Mouse (Mus musculus) MEL (cell line): ENCODE measurements around the gene Ncoa5. TPM values are rescaled to one million over a fixed set of nuclear protein-coding genes. Genes with fewer than 3 reads are reported as not detected.

Experiments
- DNase-seq: peaks from one replicate; pipeline ENCODE4 v3.0.0; 2011; ENCODE audit warnings: low read depth, low spot score
- H3K27ac ChIP-seq: 2 replicates; pipeline ENCODE4 v1.5.1; 2012; ENCODE audit warnings: low read depth, mild to moderate bottlenecking, control low read depth, low read length, moderate library complexity; ENCODE audit not compliant: control insufficient read depth
- H3K27me3 ChIP-seq, 2 experiments: fragments of 150-350 bp in 1 of 2; sonication (generic) in 1 of 2; 2 replicates each; pipeline ENCODE4 v1.6.1; 2012; ENCODE audit warnings: low read length in 2 of 2, mild to moderate bottlenecking in 2 of 2, improper control_type of control experiment in 1 of 2, moderate library complexity in 1 of 2; ENCODE audit not compliant: insufficient read depth in 2 of 2, control insufficient read depth in 1 of 2
- H3K36me3 ChIP-seq, 2 experiments: 2 replicates each; pipeline ENCODE4 v1.6.1; 2012 to 2014; ENCODE audit warnings: low read length in 2 of 2, improper control_type of control experiment in 1 of 2, inconsistent platforms in 1 of 2, mild to moderate bottlenecking in 1 of 2; ENCODE audit not compliant: insufficient read depth in 2 of 2, control insufficient read depth in 1 of 2
- H3K4me1 ChIP-seq, 2 experiments: fragments of 150-350 bp in 1 of 2; sonication (generic) in 1 of 2; 2 replicates each; pipeline ENCODE4 v1.6.1; 2012; ENCODE audit warnings: low read length in 2 of 2, improper control_type of control experiment in 1 of 2, mild to moderate bottlenecking in 1 of 2; ENCODE audit not compliant: insufficient read depth in 2 of 2, control insufficient read depth in 1 of 2
- H3K4me3 ChIP-seq, 2 experiments: fragments of 150-350 bp in 1 of 2; sonication (generic) in 1 of 2; 2 replicates each; pipeline ENCODE4 v1.5.1; 2012; ENCODE audit warnings: low read depth in 2 of 2, low read length in 2 of 2, mild to moderate bottlenecking in 2 of 2, moderate library complexity in 2 of 2, control low read depth in 1 of 2, improper control_type of control experiment in 1 of 2; ENCODE audit not compliant: control insufficient read depth in 1 of 2, insufficient read depth in 1 of 2
- H3K79me2 ChIP-seq: 2 replicates; pipeline ENCODE4 v1.6.1; 2012; ENCODE audit warnings: mild to moderate bottlenecking, low read length, moderate library complexity; ENCODE audit not compliant: control insufficient read depth, poor library complexity, insufficient read depth
- H3K9ac ChIP-seq: 2 replicates; pipeline ENCODE4 v1.6.1; 2012; ENCODE audit warnings: low read depth, mild to moderate bottlenecking, control low read depth, low read length, moderate library complexity; ENCODE audit not compliant: control insufficient read depth, poor library complexity, severe bottlenecking
- H3K9me3 ChIP-seq: fragments of 150-350 bp; sonication (generic); replicated peaks from 2 replicates; pipeline ENCODE4 v1.6.1; 2012; ENCODE audit warnings: mild to moderate bottlenecking, low read length, improper control_type of control experiment, moderate library complexity; ENCODE audit not compliant: insufficient read depth
- ELF1 ChIP-seq: IDR thresholded peaks from 2 replicates; pipeline ENCODE4 v1.6.1; 2014; ENCODE audit warnings: low read depth, mild to moderate bottlenecking, inconsistent platforms, low read length, improper control_type of control experiment, moderate library complexity
- ETS1 ChIP-seq: IDR thresholded peaks from 2 replicates; pipeline ENCODE4 v1.6.1; 2012; ENCODE audit warnings: low read depth, mild to moderate bottlenecking, inconsistent platforms, low read length, improper control_type of control experiment, moderate library complexity
- GATA1 ChIP-seq: IDR thresholded peaks from 2 replicates; pipeline ENCODE4 v1.6.1; 2011; ENCODE audit warnings: low read depth, low read length, improper control_type of control experiment
- MAX ChIP-seq: IDR thresholded peaks from 2 replicates; pipeline ENCODE4 v1.6.1; 2011; ENCODE audit warnings: low read length, improper control_type of control experiment
- MEF2A ChIP-seq: IDR thresholded peaks from 2 replicates; pipeline ENCODE4 v1.6.1; 2014; ENCODE audit warnings: low read depth, mild to moderate bottlenecking, inconsistent platforms, low read length, improper control_type of control experiment; ENCODE audit not compliant: poor library complexity, insufficient replicate concordance, severe bottlenecking; ENCODE audit errors: extremely low read depth
- NRF1 ChIP-seq: IDR thresholded peaks from 2 replicates; pipeline ENCODE4 v1.6.1; 2014; ENCODE audit warnings: low read depth, mild to moderate bottlenecking, inconsistent platforms, low read length, improper control_type of control experiment, moderate library complexity; ENCODE audit not compliant: poor library complexity, insufficient read depth, severe bottlenecking
- POLR2A ChIP-seq, 2 experiments: IDR thresholded peaks; 2 replicates each; pipeline ENCODE4 v1.6.1; 2011 to 2012; ENCODE audit warnings: low read length in 2 of 2, mild to moderate bottlenecking in 2 of 2, control low read depth in 1 of 2, improper control_type of control experiment in 1 of 2, low read depth in 1 of 2, moderate library complexity in 1 of 2; ENCODE audit not compliant: control insufficient read depth in 1 of 2, insufficient read depth in 1 of 2, poor library complexity in 1 of 2
- RAD21 ChIP-seq: IDR thresholded peaks from 2 replicates; pipeline ENCODE4 v1.6.1; 2011; ENCODE audit warnings: mild to moderate bottlenecking, low read depth, low read length, improper control_type of control experiment
- RCOR1 ChIP-seq: IDR thresholded peaks from 2 replicates; pipeline ENCODE4 v1.6.1; 2012; ENCODE audit warnings: low read depth, mild to moderate bottlenecking, inconsistent platforms, low read length, improper control_type of control experiment
- SIN3A ChIP-seq: IDR thresholded peaks from 2 replicates; pipeline ENCODE4 v1.6.1; 2012; ENCODE audit warnings: low read length, improper control_type of control experiment, inconsistent platforms
- TAL1 ChIP-seq: IDR thresholded peaks from 2 replicates; pipeline ENCODE4 v1.6.1; 2012; ENCODE audit warnings: mild to moderate bottlenecking, inconsistent platforms, low read length, moderate library complexity, mixed read lengths
- TCF12 ChIP-seq: IDR thresholded peaks from 2 replicates; pipeline ENCODE4 v1.6.1; 2014; ENCODE audit warnings: low read depth, mild to moderate bottlenecking, inconsistent platforms, low read length, improper control_type of control experiment, moderate library complexity
- ZKSCAN1 ChIP-seq: IDR thresholded peaks from 2 replicates; pipeline ENCODE4 v1.6.1; 2012; ENCODE audit warnings: low read depth, mild to moderate bottlenecking, inconsistent platforms, low read length, improper control_type of control experiment, moderate library complexity
- ZNF384 ChIP-seq: IDR thresholded peaks from 2 replicates; pipeline ENCODE4 v1.6.1; 2012; ENCODE audit warnings: low read depth, mild to moderate bottlenecking, inconsistent platforms, low read length, improper control_type of control experiment
- polyA plus RNA-seq, 2 experiments: library from polyadenylated mRNA; stranded (reverse) in 1 of 2; unstranded in 1 of 2; fragments of >175 nt in 1 of 2; fragments of >200 nt in 1 of 2; gene quantifications; 2 replicates each; pipeline versions ENCODE4 v1.2.1 to v1.2.4; 2012; ENCODE audit warnings: low replicate concordance in 2 of 2, low read depth in 1 of 2; ENCODE audit not compliant: insufficient read length in 2 of 2, insufficient read depth in 1 of 2, missing spikeins in 1 of 2
- total RNA-seq: library from RNA; depleted of rRNA; stranded (reverse); fragments of 300-350 nt; gene quantifications from 2 replicates; pipeline ENCODE4 v1.2.3, GENCODE M21; 2012

Ncoa5 gene
- total and polyA plus RNA-seq, 3 experiments: 35.8 to 76.6 (median 61.0) TPM

GRCm38 (mm10) chr2:164997721-164998428, 36.8 kb downstream of the Ncoa5 start:
- TF ChIP-seq ELF1 (no peak), MEF2A (no peak), RAD21 (no peak), TCF12 (no peak), MAX (no peak), GATA1 (no peak)
- TF ChIP-seq, all 39 proteins: peak for 0
- Histone ChIP-seq H3K9ac (no peak overlapping the region), H3K9me3 (no peaks in the 10 kb centered on the region), H3K27ac (no peak overlapping the region), H3K4me1 (no peaks in the 10 kb centered on the region), H3K4me3 (no peak overlapping the region), H3K79me2 (no peaks in the 10 kb centered on the region), H3K36me3 (no peaks in the 10 kb centered on the region; a peak in 1 of 4 replicates), H3K27me3 (no peaks in the 10 kb centered on the region)
- no peak for DNase-seq

GRCm38 (mm10) chr2:164996848-164997720, 37.6 kb downstream of the Ncoa5 start:
- no peak for TF ChIP-seq SIN3A
- TF ChIP-seq TAL1: no peak
- no peak for TF ChIP-seq ZNF384
- no peak for TF ChIP-seq ZKSCAN1
- no peak for TF ChIP-seq MEF2A
- no peak for TF ChIP-seq POLR2A (IDR thresholded peaks at IDR 0.05; ENCODE audit: control insufficient read depth in 1 of 2, insufficient read depth in 1 of 2, low read depth in 1 of 2, low read length in 2 of 2, poor library complexity in 1 of 2)
- TF ChIP-seq NRF1: no peak
- TF ChIP-seq ETS1: no peak
- TF ChIP-seq RCOR1: no peak
- TF ChIP-seq, all 39 proteins: peak for 0
- no peaks in the 10 kb centered on the region; a peak in 1 of 4 replicates for H3K36me3 ChIP-seq

More at GRCm38 (mm10) chr2:164996848-164997720, 37.6 kb downstream of the Ncoa5 start:
- Histone ChIP-seq H3K27me3 (no peaks in the 10 kb centered on the region), H3K4me1 (0 out of 4 replicates have a peak, but pooled peaks cover 0 to 3% of the 10 kb centered on the region in 2 experiments), H3K27ac (no peak overlapping the region), H3K79me2 (no peaks in the 10 kb centered on the region), H3K9ac (no peak overlapping the region), H3K9me3 (no peaks in the 10 kb centered on the region), H3K4me3 (no peak overlapping the region)
- no peak for DNase-seq
